Mouse (Mus musculus) adrenal gland, adult 2 months (tissue): ENCODE results near the gene Smim15. TPM values are rescaled to one million over a fixed set of nuclear protein-coding genes. Genes with fewer than 3 reads are reported as not detected.

ENCODE experiments used
- DNase-seq: peaks from one replicate; pipeline ENCODE4 v3.0.0; 2021
- long read RNA-seq: library from polyadenylated mRNA; stranded (forward); transcript quantifications from one replicate; pipeline ENCODE4 v2.0.0, GENCODE M21; 2021
- polyA plus RNA-seq: library from polyadenylated mRNA; depleted of rRNA; stranded (reverse); fragments of >200 nt; gene quantifications from 2 replicates; pipeline ENCODE4 v1.2.3, GENCODE M21; 2012; rRNA removed
- total RNA-seq, 2 experiments: library from RNA; stranded (reverse); gene quantifications; 2 replicates each; pipeline ENCODE4 v1.2.3; 2021

The Smim15 gene
- total RNA-seq: 10 to 100 TPM; 38.7 to 39.3 TPM
- polyA plus RNA-seq: 1.00 and 1.0 TPM in 2 replicates
- long read RNA-seq, transcript Smim15-201 (3 exons, 1,918 nt): major isoform, 22 of 27 reads
- long read RNA-seq, partial matches to known transcripts: 0 of 27 reads
- long read RNA-seq, other reads (novel, unspliced or antisense): 0 of 27 reads

DNA sequence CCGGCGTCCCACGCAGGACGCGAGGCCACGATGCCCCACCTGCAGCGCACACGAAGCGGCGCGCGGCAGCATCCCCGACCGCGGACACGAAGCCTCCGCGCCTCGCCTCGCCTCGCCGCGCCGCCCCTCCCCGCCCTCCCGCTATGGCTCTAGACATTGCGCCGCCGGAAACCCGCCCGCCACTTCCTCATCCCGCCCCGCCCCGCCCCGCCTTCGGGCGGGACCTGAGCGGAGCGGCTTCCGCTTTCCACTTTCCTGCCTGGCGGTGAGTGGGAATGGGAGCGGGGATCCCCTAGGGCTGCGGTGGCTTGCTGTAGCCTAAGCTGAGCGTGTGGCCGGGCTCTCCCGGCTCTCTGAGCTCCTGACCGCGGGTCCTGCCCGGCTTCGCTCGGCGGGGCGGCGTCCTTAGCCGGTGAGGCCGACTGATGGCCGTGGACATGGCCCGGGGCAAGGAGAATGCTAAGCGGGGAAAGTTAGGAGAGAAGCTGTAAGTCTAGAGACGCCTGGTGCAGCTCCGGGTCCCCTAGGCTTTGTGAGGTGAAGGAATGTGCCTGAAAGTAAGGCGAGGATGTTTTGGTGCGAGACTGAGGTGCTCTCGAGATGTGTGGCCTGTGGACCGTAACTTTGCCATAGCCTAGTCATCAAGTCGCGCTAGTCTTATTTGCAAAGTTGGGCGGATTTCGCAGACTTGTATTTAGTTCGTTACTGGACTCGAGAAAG, at the start of gene Smim15:
Gene Smim15, plus strand, starts transcription at position 225 of the 720 bp plus-strand sequence.
- DNase-seq: peak; percentile 95

DNA sequence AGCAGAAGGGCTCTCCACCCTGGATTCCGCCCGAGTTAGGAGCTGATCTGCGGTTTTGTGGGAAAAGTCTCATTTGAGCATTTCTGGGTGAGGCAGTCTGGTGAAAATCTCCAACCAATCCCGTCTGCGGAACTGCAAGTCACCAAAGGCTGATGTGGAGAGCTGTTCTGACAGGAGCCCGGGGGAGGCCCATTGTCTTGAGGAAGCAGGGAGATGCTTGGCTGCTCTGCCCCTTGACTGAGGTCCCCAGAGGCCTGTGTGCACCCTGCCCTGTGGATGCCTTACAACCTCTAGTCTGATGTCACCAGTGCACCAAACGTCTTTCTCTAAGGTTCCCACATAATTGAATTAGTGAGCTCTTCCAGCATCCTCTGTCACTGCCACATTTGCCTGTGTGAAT, 49.0 kb upstream of the Smim15 start:
- no peak for DNase-seq

DNA sequence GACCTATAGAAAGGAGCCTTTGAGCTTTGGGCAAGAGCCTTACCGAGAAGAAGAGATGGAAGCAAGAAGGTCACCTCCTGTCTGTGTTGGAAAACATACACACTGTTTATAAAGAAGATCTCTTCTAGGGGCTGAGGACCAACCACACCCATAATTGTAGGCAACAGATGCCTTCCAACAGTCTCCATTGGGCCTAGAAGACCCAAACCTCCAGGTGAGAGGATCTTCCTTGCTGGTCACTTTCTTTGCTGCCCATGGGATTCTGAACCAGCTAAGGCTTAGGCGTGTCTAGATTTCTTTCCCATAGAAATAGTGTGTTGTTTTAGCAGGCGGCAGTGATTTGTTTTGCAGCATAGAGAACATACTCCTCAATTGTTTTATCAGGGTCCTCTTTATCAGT, 47.9 kb upstream of the Smim15 start:
- DNase-seq: no peak

DNA sequence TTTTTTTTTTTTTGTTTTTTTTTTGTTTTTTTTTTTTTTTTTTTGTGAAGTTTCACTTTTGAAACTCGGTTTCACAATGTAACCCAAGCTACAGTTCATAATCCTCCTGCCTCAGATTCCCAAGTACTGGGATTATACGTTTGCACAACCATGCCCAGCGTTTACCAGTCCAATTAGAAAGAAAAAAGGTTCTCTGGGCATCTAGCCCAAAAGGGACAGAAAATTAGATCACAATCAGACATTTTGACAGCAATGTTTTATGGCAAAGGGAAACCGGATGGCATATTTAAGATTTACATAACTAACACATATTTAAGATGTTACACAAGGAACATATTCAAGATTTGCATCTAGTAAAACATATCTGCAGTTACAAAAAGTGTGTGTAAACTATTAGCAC, 36.4 kb upstream of the Smim15 start:
- no peak for DNase-seq

DNA sequence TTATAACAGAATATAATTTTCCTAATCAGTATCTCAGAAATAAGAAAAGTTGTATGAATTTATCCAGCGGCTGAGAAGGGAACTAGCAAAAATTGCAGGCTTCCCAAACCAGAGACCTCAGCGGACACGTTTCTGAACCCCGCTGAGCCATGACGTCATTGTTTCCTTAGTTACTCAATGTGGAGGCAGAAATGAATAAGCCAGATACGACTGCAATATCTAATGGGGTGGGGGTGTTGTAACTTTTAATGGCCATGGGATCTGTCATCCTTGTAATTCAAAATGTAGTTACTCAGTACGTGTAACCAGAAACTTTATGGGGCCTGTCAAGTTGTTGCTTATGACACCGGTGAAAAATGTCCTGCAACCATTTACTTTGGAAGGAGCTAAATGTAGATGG, 31.1 kb upstream of the Smim15 start:
- no peak for DNase-seq

DNA sequence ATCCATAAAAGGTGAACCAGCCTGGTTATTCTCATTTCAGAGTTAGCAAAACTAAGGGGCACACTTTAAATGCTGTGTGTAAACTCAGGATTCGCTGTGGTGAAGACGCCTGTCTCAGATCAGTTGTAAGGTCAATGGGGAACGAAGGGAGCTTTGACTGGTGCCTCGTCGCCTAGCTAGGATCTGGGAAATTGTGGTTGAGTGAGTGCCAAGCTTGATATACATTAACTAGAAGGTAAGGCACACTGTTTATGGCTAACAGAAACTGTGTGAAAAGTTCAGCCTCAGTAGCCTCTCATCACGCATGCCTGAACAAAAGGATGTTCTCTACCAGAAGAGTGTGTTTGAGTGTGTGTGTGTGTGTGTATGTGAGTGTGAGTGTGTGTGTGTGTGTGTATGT, 30.4 kb upstream of the Smim15 start:
- no peak for DNase-seq

DNA sequence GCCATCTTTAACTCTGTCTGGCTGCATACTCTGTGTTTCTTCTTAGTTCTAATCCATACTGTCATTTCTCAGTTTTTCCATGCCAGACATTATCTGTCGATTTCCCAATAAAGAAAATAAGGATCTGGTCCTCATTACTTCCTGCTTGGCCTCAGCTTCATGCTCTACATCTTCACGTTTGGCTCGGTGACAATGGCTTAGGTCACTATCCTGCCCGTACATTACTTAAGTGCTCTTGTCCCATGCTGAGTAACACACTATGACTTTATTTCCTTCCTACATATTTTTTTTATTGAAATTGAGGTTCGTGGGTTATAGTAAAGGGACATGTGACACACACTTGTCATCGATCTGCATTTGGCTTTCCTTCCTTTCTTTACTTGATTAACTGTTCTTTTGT, 29.1 kb upstream of the Smim15 start:
- no peak for DNase-seq

DNA sequence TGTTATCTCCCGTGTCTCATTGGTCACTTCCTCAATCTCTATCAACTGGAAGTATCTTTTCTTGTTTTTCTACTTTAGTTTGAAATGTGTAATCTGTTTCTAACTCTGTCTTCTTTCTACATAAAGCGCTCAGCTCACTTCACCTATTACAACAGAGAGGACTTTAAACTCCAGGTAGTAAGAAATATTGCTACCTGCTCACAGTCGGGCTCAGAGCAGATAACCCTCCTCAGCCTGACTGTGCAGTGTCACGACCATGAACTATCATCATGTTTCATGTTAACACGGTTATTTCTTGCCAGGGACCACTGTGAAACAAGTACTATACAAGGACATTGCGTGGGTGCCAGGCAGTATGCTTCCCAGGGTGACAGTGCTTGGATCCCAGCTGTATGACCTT, 26.9 kb upstream of the Smim15 start:
- DNase-seq: peak; percentile 9

DNA sequence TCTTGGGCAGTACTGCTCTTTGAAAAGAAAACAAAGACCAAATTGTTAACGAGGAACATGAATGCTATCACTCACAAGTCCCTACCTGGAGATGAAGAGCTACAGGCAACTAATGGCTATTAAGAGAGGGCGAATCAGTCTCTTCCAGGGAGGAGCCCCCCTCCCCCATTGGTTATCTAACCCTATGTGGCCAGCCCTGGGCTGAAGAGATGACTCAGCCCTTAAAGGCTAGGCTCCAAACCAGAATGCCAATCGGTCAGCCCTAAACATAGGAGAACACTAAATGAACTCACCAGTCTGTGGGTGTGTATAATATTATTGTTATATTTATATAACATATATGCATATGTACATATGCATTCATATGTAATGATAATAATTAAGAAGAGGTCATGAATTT, 18.4 kb upstream of the Smim15 start:
- peak; percentile 9 for DNase-seq

DNA sequence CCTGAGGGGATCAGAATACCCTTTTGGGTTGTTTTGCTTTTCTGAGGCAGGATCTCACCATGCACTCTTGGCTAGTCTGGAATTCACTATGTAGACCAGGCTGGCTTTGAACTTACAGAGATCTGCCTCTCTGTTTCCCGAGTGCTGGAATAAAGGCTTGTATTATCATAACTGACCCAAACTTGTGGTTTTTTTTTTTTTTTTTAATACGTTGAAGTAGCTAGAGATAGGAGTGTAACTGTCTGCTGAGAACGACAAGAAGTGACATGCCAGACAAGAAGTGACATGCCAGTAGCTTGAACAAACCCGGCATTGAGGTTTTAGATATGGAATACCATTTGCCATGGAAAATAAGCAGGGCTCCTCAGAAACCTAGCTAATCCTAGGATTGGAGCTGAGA, 11.5 kb upstream of the Smim15 start:
- no peak for DNase-seq

DNA sequence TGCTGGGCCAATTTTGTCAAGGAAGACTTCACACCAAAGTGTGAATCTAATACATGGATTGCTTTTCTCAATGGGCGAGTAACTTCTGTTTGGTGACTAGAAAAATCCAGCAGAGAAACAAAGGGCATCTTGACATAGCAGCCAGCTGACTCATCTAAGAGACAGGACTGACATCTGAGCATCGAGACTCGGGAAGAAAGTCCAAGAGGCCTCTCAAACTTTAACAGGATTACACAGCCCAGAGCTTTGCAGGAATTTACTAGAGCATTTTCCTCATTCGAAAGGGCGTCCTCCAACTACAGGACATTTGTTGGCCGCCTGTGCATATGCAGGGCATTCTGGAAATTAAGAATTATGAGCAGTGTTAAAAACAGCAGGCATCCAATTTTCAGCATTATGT, 4.9 kb upstream of the Smim15 start:
- no peak for DNase-seq

DNA sequence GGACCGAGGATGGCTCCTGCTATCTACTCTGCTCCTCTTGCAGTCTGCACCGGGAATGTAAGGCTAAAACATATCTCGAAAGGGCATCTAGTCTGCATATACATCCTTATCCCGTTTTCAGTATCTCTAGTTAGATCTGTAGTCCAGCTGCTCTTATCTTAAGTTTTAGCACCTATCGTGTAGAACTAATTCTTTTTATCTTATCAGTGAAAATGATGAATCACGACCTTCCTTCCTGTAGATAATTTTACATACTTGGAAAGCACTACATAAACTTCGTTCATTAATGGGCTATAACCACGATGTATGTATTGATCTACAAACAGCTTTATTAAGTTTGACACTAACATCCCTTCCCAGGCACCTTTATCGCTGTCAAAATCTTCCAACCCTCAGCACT, 4.3 kb upstream of the Smim15 start:
- no peak for DNase-seq

DNA sequence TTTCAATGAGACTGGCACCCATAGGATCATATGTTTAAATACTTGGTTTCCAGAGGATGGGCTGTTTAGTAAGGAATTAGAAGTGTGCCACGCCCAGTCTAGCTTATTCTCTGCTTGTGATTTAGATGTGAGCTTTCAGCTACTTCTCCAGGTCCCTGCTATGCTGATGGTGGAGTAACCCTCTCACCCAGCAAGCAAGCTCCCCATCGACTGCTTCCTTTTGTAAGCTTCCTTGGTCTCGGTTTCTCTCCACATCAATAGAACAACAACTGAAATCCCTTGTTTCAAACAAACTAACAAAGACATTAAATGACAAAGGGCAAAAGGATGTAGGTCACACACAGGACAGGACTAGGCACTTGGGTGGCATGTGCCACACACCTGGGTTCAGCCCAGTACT, 3.8 kb upstream of the Smim15 start:
- no peak for DNase-seq

DNA sequence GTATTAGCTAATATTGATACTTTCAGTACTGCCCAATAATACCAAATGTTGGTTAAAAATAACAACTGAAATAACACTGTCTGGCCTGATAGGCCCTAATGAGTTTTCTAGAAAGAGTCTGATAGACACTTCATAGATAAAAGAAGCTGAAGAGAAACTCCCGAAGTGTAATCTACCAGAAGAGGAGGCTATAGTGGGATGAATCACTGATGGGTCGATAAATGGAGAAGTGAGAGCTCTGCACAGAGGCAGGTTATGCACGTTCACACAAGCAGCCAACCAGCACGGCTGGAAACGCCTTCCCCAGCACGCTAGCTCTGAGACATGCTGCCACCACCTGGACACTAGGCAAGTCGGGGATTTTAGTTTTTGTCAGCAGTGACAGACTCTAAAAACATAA, 2.9 kb upstream of the Smim15 start:
- peak; percentile 82 for DNase-seq

DNA sequence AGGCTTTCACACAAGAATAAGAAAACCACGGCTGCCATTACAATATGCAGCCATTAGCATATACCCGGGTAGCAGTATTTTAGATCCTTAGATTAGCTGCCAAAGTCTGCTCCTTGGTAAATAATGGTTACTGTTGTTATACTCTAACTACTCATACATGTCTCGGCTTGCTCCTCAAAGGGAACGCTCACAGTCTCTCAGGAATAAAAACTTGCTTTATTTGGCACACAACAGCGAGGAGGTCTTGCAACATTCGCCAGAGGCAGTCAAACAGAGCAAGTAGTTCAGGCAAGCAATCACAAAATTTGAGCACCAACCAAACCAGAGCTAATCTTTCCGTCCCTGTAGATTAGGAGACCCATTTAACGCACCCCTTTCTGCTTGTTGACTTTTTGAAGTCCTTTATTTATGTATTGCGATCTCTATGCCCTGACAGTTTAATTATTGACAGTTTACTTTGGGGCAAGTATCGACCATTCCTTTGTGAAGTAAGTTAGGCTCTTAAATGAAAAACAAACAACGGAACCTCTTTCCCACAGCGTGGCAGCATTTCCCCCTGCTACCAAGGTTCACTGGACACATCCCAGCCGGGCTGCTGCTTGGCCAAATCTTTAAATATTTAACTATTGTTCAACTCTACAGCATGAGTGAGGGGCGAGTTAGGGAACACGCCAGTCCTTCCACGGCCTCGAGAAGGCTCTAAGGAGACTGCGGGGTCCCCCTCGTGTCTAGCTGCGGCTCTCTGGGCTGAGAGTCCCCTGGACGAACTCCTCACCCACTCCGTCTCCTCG, 620 bp upstream of the Smim15 start:
- peak; percentile 45 for DNase-seq

DNA sequence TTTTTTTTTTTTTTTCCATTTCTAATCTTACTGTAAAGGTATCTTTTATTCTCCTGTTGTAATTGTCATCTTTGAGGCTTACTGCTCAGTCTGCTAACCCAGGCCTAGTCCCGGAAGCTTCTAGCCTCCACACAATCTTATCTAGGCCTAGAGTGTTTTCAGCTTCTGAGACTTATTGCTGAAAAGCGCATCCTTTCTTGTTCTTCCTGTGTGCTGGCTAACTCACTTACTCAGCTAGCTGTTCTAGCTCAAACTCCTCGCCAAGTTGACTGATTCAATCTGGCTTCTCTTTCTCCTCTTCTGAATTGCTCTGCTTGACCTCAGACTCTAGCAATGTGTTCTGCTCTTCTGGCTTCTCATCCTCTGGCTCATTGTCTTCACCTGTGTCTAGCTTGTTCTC, 1.4 kb downstream of the Smim15 start:
- DNase-seq: no peak

DNA sequence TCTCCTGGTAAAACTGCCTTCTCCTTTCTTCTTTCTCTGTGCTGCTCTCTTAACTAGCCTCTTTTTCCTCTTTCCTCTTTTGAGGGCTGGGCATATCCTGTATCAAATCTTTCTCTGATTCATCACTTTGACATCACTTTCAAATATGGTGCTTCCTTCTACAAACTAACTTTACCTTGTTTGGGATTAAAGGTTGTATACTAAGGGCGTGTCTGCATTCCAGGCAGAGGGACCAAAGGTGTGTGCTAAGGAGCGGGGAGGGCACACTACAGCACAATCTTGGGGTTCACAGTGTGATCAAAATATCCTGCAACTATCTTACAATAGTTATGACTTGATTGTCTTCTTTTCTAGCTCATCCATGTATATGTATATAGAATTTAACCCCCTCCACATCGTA, 1.8 kb downstream of the Smim15 start:
- no peak for DNase-seq

DNA sequence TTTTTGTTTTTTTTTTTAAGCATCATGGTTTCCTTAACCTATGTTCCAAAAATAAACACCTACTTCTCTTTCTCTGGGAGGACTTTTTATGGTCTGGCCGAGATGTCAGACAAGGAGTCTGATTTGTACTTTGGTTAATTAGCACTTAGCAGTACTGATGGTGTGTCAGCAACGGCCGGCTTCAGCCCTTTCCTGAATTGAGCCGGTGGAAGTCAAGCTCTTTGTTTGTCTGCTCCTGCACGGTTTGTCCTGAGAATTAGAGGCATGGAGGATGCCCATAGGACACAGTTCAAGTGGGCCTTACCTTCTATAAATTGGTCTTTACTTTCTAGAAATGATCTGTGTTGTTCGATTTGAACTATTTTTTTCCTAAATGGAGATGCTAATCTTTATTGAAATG, 2.6 kb downstream of the Smim15 start:
- DNase-seq: no peak

DNA sequence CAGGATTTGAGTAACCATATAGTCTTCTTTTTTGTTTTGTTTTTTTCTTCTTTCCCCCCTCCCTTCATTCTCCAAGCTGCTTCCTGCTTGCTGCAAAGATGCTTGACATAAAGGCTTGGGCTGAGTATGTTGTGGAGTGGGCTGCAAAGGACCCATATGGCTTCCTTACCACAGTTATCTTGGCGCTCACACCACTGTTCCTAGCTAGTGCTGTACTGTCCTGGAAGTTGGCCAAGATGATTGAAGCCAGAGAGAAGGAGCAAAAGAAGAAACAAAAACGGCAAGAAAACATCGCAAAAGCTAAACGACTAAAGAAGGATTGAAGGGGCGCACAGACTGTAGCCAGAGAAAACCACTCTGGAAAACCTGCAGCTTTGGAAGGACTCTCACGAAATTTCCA, 3.1 kb downstream of the Smim15 start:
- no peak for DNase-seq

DNA sequence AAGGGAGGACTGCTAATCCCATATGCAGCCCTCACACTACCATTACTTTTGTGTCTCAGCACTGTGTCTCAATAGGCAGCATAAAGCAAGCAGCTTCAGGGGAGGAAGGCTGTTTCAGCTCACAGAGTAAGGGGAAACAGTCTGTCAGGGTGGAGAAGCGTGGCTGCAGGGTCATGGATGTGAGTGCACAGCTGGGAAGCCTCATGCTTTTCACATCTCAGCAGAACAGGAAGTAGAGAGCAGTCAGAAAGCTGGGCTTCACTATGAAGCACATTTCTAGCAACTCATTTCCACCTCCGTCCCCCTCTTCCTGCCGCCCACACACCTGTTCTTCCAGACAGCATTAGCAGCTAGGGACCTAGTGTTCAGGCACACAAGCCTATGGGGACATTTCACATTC, 12.7 kb downstream of the Smim15 start:
- DNase-seq: no peak

DNA sequence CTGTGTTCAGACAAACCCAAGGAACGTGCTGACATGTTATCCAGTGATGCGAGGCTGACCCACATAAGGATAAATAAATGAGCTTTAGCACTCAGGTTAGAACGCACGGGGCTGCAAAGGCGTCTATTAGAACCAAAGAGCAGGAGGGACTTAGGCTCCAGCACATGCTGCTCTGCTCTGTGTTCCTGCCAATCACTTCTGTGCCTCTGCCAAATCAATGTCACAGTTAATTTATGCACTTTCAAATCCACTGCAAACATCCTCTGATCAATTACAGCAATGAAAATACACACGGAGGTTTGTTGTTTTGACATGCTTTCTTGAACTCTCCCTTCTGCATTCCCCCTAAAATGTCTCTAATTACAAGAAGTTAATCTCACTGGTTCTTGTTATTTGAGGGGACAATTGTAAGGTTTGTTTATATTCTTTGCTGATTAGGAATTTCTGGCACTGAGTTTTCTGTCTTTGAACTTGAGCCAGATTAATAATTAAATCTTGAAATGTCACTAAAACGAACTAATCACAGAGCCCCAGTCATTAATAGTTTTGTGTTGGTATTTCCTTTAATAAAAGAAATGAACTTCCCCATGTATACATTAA, 16.1 kb downstream of the Smim15 start:
- no peak for DNase-seq

DNA sequence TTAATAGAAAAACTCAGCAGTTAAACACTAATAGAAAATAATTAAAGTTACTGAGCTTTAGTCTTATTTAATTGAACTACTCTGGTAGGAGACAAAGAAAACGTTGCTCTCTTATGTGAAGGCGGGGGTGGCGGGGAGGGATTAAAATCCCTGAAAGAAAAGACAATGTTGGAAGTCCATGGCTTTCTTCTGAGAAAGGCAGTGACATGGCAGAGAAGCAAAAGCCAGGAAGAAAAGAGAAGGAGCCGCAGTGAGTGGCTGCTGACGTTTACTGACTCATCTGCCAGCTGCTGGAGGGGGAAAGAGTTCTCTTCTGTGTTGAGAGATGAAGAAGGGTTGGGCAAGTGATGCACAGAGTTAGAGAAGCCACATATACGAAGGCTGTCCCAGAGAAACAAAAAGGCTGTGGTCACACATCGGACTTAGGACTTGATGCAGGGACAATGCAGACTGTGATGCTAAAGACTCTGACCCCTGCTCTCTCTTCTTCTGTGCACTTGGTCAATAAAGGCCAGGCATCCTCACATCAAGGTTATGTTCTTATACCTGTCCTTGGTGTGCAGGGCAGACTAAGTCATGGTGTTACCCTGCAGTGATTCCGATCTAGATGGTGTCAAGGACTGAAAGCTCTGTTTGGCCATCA, 16.8 kb downstream of the Smim15 start:
- peak; percentile 24 for DNase-seq

DNA sequence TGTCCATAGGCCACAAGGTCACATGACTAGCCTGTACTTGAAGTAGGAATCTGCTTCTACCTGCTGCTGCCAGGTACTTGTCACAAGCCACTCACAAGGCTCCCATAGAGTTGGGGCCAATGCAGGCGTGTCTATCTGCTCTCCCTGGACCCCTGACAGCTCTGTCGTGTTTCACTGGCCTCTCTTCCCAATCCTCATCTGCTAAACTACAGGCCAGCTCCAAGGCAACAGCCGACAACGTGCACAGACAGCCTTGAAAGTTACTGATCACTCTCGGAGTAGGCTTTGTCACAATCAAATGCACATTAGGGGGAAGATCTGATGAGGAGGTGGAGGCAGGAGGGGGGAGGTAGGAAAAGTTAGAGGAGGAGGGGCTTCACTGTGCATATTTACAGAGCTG, 18.7 kb downstream of the Smim15 start:
- no peak for DNase-seq
